23 mouse cellular contexts compared by ENCODE assay signal in genomic region chr17:75470325-75470724, GRCm38 (mm10).
"Had no signal": no experiment of that assay in that cellular context is flagged by ENCODE, and none has a peak within 500 bp of the region (broad histone marks: within the 10 kb centered on the region; RNA-seq: fewer than 3 reads in every experiment).

No protein-coding gene starts in this region.

- H3K9ac ChIP-seq: heart, embryonic 12.5 days; hindbrain, embryonic 12.5 days; hindbrain, embryonic 14.5 days; intestine, embryonic 15.5 days; limb, embryonic 13.5 days; limb, embryonic 15.5 days had no signal

- ATAC-seq: hindbrain, embryonic 16.5 days; inflammation-experienced regulatory T-cells, adult 6 months; intestine, embryonic 15.5 days; intestine, postnatal 0 days had no signal

- H3K4me1 ChIP-seq: intestine, embryonic 15.5 days had no signal

- H3K27ac ChIP-seq: heart, adult 2 months; hindbrain, embryonic 10.5 days; hindbrain, embryonic 12.5 days; hindbrain, embryonic 14.5 days; intestine, embryonic 15.5 days; limb, embryonic 13.5 days; limb, embryonic 15.5 days had no signal

- H3K4me3 ChIP-seq: heart, adult 2 months; heart, embryonic 12.5 days; hindbrain, embryonic 10.5 days; hindbrain, embryonic 12.5 days; intestine, embryonic 15.5 days; limb, embryonic 13.5 days; limb, embryonic 15.5 days had no signal

- H3K36me3 ChIP-seq: heart, embryonic 12.5 days; hindbrain, embryonic 10.5 days; hindbrain, embryonic 12.5 days; intestine, embryonic 15.5 days; limb, embryonic 13.5 days; limb, embryonic 15.5 days had no signal

- DNase-seq: gastrocnemius, postnatal 14 days; gastrocnemius, postnatal 36 days; heart, adult 11 months; heart, adult 2 months; heart, postnatal 10 days; heart, postnatal 4 days; kidney, adult 18-20 months; kidney, adult 8-10 months; kidney, postnatal 10 days; kidney, postnatal 25 days; layer of hippocampus, adult 9-11 months; layer of hippocampus, postnatal 36 days; left cerebral cortex, postnatal 4 days had no signal

- H3K27me3 ChIP-seq: heart, embryonic 12.5 days; hindbrain, embryonic 12.5 days; intestine, embryonic 15.5 days; limb, embryonic 15.5 days had no signal

- H3K9me3 ChIP-seq: heart, embryonic 12.5 days; hindbrain, embryonic 10.5 days; hindbrain, embryonic 12.5 days; intestine, embryonic 15.5 days; limb, embryonic 13.5 days; limb, embryonic 15.5 days had no signal

- H3K4me2 ChIP-seq: heart, embryonic 12.5 days; hindbrain, embryonic 12.5 days; hindbrain, embryonic 14.5 days; intestine, embryonic 15.5 days; limb, embryonic 13.5 days; limb, embryonic 15.5 days had no signal
